ENCODE assay signal across 9 mouse cellular contexts in genomic region chr10:78590744-78591143, GRCm38 (mm10). TPM values are rescaled to one million over a fixed set of nuclear protein-coding genes. Genes with fewer than 3 reads are reported as not detected.
DNase-seq lines count a peak whose midpoint lies in the region; ATAC-seq and TF ChIP-seq lines count a peak whose summit lies in the region.
"Had no signal": no experiment of that assay in that cellular context is flagged by ENCODE, and none has a peak within 500 bp of the region (broad histone marks: within the 10 kb centered on the region; RNA-seq: fewer than 3 reads in every experiment).

No protein-coding gene starts in this region.

- intact Hi-C loops in heart, adult 2 months (cut with DNase I) = loop anchor here (1.0 kb wide), 1 partner anchor 15 kb away; no protein-coding TSS in a partner anchor

- peaks cover 2% of the 10 kb centered on the region; the same call in 1 of the 2 replicates for H3K36me3 ChIP-seq in kidney, adult 2 months (ENCODE audit: control insufficient read depth, insufficient read depth, low read length)
- no peaks in the 10 kb centered on the region for H3K36me3 ChIP-seq in heart, adult 2 months (ENCODE audit: control insufficient read depth, insufficient read depth, low read length)
- peaks cover 38% of the 10 kb centered on the region for H3K36me3 ChIP-seq in kidney, embryonic 15.5 days

- H3K4me3 ChIP-seq in kidney, adult 2 months (ENCODE audit: insufficient read depth, low read depth, low read length) = peak overlapping the region; percentile 94
- peak overlapping the region; percentile 67 for H3K4me3 ChIP-seq in heart, adult 2 months
- peak overlapping the region; percentile 60 for H3K4me3 ChIP-seq in kidney, embryonic 15.5 days (replicated peaks)

- no peak for TF ChIP-seq POLR2A in kidney, adult 2 months (IDR thresholded peaks at IDR 0.05; ENCODE audit: low read depth, low read length)
- no peak for TF ChIP-seq POLR2A in heart, adult 2 months (IDR thresholded peaks at IDR 0.05; ENCODE audit: insufficient read depth, low read depth, low read length)

- H3K27ac ChIP-seq in kidney, adult 2 months (ENCODE audit: insufficient read depth, low read depth, low read length) = peak overlapping the region; percentile 90
- H3K27ac ChIP-seq in heart, adult 2 months = peak overlapping the region; percentile 94
- peak overlapping the region; percentile 86 for H3K27ac ChIP-seq in kidney, embryonic 15.5 days

- WGBS in kidney, adult 2 months = 18% methylated on average over 9 of the region's 9 CpGs
- WGBS in heart, adult 2 months = 5% methylated on average over 9 of the region's 9 CpGs
- 31% methylated on average over 9 of the region's 9 CpGs for WGBS in kidney, embryonic 15.5 days

- no peaks in the 10 kb centered on the region for H3K27me3 ChIP-seq in kidney, adult 2 months (replicated peaks; ENCODE audit: control insufficient read depth, insufficient read depth, low read length)
- H3K27me3 ChIP-seq in heart, adult 2 months (ENCODE audit: control insufficient read depth, insufficient read depth, low read length) = no peaks in the 10 kb centered on the region
- H3K27me3 ChIP-seq in kidney, embryonic 15.5 days = no peaks in the 10 kb centered on the region

- H3K4me2 ChIP-seq in kidney, embryonic 15.5 days = peak overlapping the region; percentile 70

- no peak for TF ChIP-seq CTCF in kidney, adult 2 months (conservative IDR thresholded peaks at IDR 0.05; ENCODE audit: insufficient read depth, insufficient read length, low read depth, low read length)
- TF ChIP-seq CTCF in heart, adult 2 months (IDR thresholded peaks at IDR 0.05) = no peak

- no peak for ATAC-seq in kidney, embryonic 15.5 days (replicated peaks; ENCODE audit: low FRiP score)

- no peak for TF ChIP-seq EP300 in heart, adult 2 months (IDR thresholded peaks at IDR 0.05; ENCODE audit: insufficient read depth, low read depth, low read length)

- peak overlapping the region; percentile 83 for H3K9ac ChIP-seq in heart, adult 2 months (ENCODE audit: low read depth, low read length)
- H3K9ac ChIP-seq in kidney, embryonic 15.5 days = peak overlapping the region; percentile 79

- H3K79me2 ChIP-seq in heart, adult 2 months (replicated peaks; ENCODE audit: control insufficient read depth, insufficient read depth, low read length) = peaks cover 1% of the 10 kb centered on the region; the same call in 1 of the 2 replicates

- H3K9me3 ChIP-seq in kidney, embryonic 15.5 days (replicated peaks) = no peaks in the 10 kb centered on the region

- peak; percentile 44 for DNase-seq in kidney, adult 2 months
- DNase-seq in kidney, adult 9 months = no peak
- DNase-seq in heart, adult 2 months = peak; percentile 43 to 49
- DNase-seq in lung, postnatal 36 days = peak; percentile 83
- peak; percentile 78 for DNase-seq in thymus, postnatal 14 days
- DNase-seq in frontal cortex, postnatal 36 days (ENCODE audit: low spot score in 2 of 2) = no peak
- DNase-seq in ovary, postnatal 36 days (ENCODE audit: low spot score) = no peak

- peaks cover 8% of the 10 kb centered on the region; the same call in 1 of the 2 replicates for H3K4me1 ChIP-seq in kidney, adult 2 months (ENCODE audit: control insufficient read depth, insufficient read depth, low read length)
- no peaks in the 10 kb centered on the region; the same call in 1 of the 2 replicates for H3K4me1 ChIP-seq in heart, adult 2 months (ENCODE audit: control insufficient read depth, insufficient read depth, low read length)
- peaks cover 18% of the 10 kb centered on the region for H3K4me1 ChIP-seq in kidney, embryonic 15.5 days

RNA-seq across cellular contexts. Expression of gene Syde1, which starts 1.0 kb away (rescaled TPM):
- polyA plus RNA-seq in kidney, adult 2 months (2012; rRNA removed) = 23.6 and 28.8 TPM in 2 replicates
- 10 to 100 TPM; 12.3 TPM for total RNA-seq in heart, adult 2 months (2021)
- polyA plus RNA-seq in heart, adult 2 months (2012; rRNA removed) = 17.4 and 20.9 TPM in 2 replicates
- 16.7 and 18.7 TPM in 2 replicates for polyA plus RNA-seq in kidney, embryonic 15.5 days (2015; fragmentation: Nextera tagmentation; extraction: Ambion mirVana)
- total RNA-seq: MEL had no signal

RNA-seq across cellular contexts. Expression of gene Ilvbl, which starts 16.6 kb away (rescaled TPM):
- 53.5 and 60.6 TPM in 2 replicates for polyA plus RNA-seq in kidney, adult 2 months (2012; rRNA removed)
- total RNA-seq in heart, adult 2 months (2021) = 10 to 100 TPM; 35.4 to 48.4 TPM
- 39.9 and 49.3 TPM in 2 replicates for polyA plus RNA-seq in heart, adult 2 months (2012; rRNA removed)
- polyA plus RNA-seq in kidney, embryonic 15.5 days (2015; fragmentation: Nextera tagmentation; extraction: Ambion mirVana) = 45.3 and 50.3 TPM in 2 replicates

RNA-seq across cellular contexts. Expression of gene Olfr1357, which starts 27.1 kb away (rescaled TPM):
- not detected in 2 replicates for polyA plus RNA-seq in kidney, adult 2 months (2012; rRNA removed)
- total RNA-seq in heart, adult 2 months (2021) = not detected
- polyA plus RNA-seq in heart, adult 2 months (2012; rRNA removed) = not detected in 2 replicates
- not detected in 2 replicates for polyA plus RNA-seq in kidney, embryonic 15.5 days (2015; fragmentation: Nextera tagmentation; extraction: Ambion mirVana)
- total RNA-seq: MEL had no signal

Comparison
In these comparisons a context has a peak if more than half of its experiments do, and no peak if none do; other contexts are left out.
1. DNase-seq: peak in kidney, adult 2 months (single experiment), heart, adult 2 months (2 of 2), lung, postnatal 36 days (single experiment) and thymus, postnatal 14 days (single experiment); none in kidney, adult 9 months (single experiment), frontal cortex, postnatal 36 days (0 of 2) and ovary, postnatal 36 days (single experiment).
2. Peak in every context shown above with its lines, with median percentiles within 50 percentile points of each other: H3K27ac ChIP-seq and H3K4me3 ChIP-seq.